Mouse (Mus musculus) neural tube, embryonic 13.5 days (tissue): Measurements from ENCODE around the gene Tm6sf2. TPM values are rescaled to one million over a fixed set of nuclear protein-coding genes. Genes with fewer than 3 reads are reported as not detected.

Experiments used
- ATAC-seq: fragments of 200-750 bp; cut with Nextera tagmentation; 2 replicates; pipeline ENCODE4 v1.8.0; 2017; ENCODE audit warnings: low read depth, mild to moderate bottlenecking, moderate TSS enrichment, moderate library complexity
- H3K27ac ChIP-seq: fragments of 300-500 bp; sonication (generic); replicated peaks from 2 replicates; pipeline ENCODE4 v1.5.1; 2015; ENCODE audit warnings: moderate library complexity, mild to moderate bottlenecking, inconsistent platforms
- H3K27me3 ChIP-seq: fragments of 300-500 bp; sonication (generic); 2 replicates; pipeline ENCODE4 v1.6.1; 2015; ENCODE audit warnings: mild to moderate bottlenecking, inconsistent platforms
- H3K36me3 ChIP-seq: fragments of 300-500 bp; sonication (generic); 2 replicates; pipeline ENCODE4 v1.6.1; 2015; ENCODE audit warnings: mild to moderate bottlenecking, inconsistent platforms
- H3K4me1 ChIP-seq: fragments of 300-500 bp; sonication (generic); replicated peaks from 2 replicates; pipeline ENCODE4 v1.6.1; 2015; ENCODE audit warnings: inconsistent platforms
- H3K4me2 ChIP-seq: fragments of 300-500 bp; sonication (generic); 2 replicates; pipeline ENCODE4 v1.6.1; 2015; ENCODE audit warnings: inconsistent platforms, mild to moderate bottlenecking, moderate library complexity
- H3K4me3 ChIP-seq: fragments of 300-500 bp; sonication (generic); 2 replicates; pipeline ENCODE4 v1.5.1; 2015; ENCODE audit warnings: mild to moderate bottlenecking, inconsistent platforms
- H3K9ac ChIP-seq: fragments of 300-500 bp; sonication (generic); 2 replicates; pipeline ENCODE4 v1.6.1; 2015; ENCODE audit warnings: moderate library complexity, mild to moderate bottlenecking, inconsistent platforms
- H3K9me3 ChIP-seq: fragments of 300-500 bp; sonication (generic); 2 replicates; pipeline ENCODE4 v1.6.1; 2016; ENCODE audit warnings: inconsistent platforms
- whole genome bisulfite sequencing: fragments of 180-500 bp; shearing (Covaris S2); methylation state at CpG from one replicate; pipeline ENCODE4 v1.1.7; 2015; 5-methylcytosine and 5-hydroxymethylcytosine counted together
- polyA plus RNA-seq: library from polyadenylated mRNA; unstranded; fragments of >200 nt; fragmentation: Nextera tagmentation; extraction: Ambion mirVana; gene quantifications from 2 replicates; pipeline ENCODE4 v1.2.1, GENCODE M21; 2015

Gene Tm6sf2
- polyA plus RNA-seq, 1 experiment from 2014 or later: 1.7 TPM

- Histone ChIP-seq H3K36me3 (peaks cover 99% of the 10 kb centered on the region), H3K9me3 (no peaks in the 10 kb centered on the region), H3K4me1 (peaks cover under 1% of the 10 kb centered on the region; the same call in 1 of the 2 replicates), H3K4me2 (no peak overlapping the region), H3K9ac (no peak overlapping the region), H3K27me3 (no peaks in the 10 kb centered on the region), H3K27ac (no peak overlapping the region), H3K4me3 (no peak overlapping the region)
- ATAC-seq: no peak
- whole genome bisulfite sequencing: 71% methylated on average over 8 of the region's 8 CpGs
Observed at GRCm38 (mm10) chr8:70099276-70099675, 26.6 kb downstream of the Tm6sf2 start.

GRCm38 (mm10) chr8:70100241-70100640, 27.5 kb downstream of the Tm6sf2 start:
- Histone ChIP-seq H3K27ac (no peak overlapping the region), H3K9ac (no peak overlapping the region), H3K9me3 (no peaks in the 10 kb centered on the region), H3K4me1 (peaks cover 9% of the 10 kb centered on the region), H3K4me3 (no peak overlapping the region), H3K36me3 (peaks cover 93% of the 10 kb centered on the region), H3K4me2 (no peak overlapping the region), H3K27me3 (no peaks in the 10 kb centered on the region)
- WGBS: 88% methylated on average over 8 of the region's 8 CpGs
- ATAC-seq: no peak

GRCm38 (mm10) chr8:70104506-70104905, 31.8 kb downstream of the Tm6sf2 start:
- no peak overlapping the region for H3K4me3 ChIP-seq
- 12% methylated on average over 6 of the region's 6 CpGs for WGBS
- H3K27ac ChIP-seq: no peak overlapping the region
- peaks cover 13% of the 10 kb centered on the region for H3K4me1 ChIP-seq
- peaks cover 92% of the 10 kb centered on the region for H3K36me3 ChIP-seq
- H3K9ac ChIP-seq: no peak overlapping the region
- no peak overlapping the region for H3K4me2 ChIP-seq
- H3K27me3 ChIP-seq: no peaks in the 10 kb centered on the region
- no peaks in the 10 kb centered on the region for H3K9me3 ChIP-seq
- peak; percentile 57; the same call in 1 of the 2 replicates for ATAC-seq

GRCm38 (mm10) chr8:70104922-70105321, 32.2 kb downstream of the Tm6sf2 start:
- Histone ChIP-seq H3K4me3 (no peak overlapping the region), H3K36me3 (peaks cover 92% of the 10 kb centered on the region), H3K4me1 (peaks cover 17% of the 10 kb centered on the region), H3K4me2 (no peak overlapping the region), H3K27me3 (no peaks in the 10 kb centered on the region), H3K9me3 (no peaks in the 10 kb centered on the region), H3K27ac (no peak overlapping the region), H3K9ac (no peak overlapping the region)
- ATAC-seq: no peak
- 80% methylated on average over 7 of the region's 7 CpGs for WGBS

GRCm38 (mm10) chr8:70110451-70110850, 37.7 kb downstream of the Tm6sf2 start:
- Histone ChIP-seq H3K9me3 (no peaks in the 10 kb centered on the region), H3K27ac (no peak overlapping the region), H3K4me2 (no peak overlapping the region), H3K4me3 (no peak overlapping the region), H3K4me1 (peaks cover 26% of the 10 kb centered on the region), H3K36me3 (peaks cover 99% of the 10 kb centered on the region), H3K9ac (no peak overlapping the region), H3K27me3 (peaks cover 47% of the 10 kb centered on the region)
- no peak for ATAC-seq
- WGBS: 90% methylated on average over 2 of the region's 2 CpGs

- Histone ChIP-seq H3K27ac (no peak overlapping the region), H3K4me3 (no peak overlapping the region), H3K9me3 (no peaks in the 10 kb centered on the region), H3K4me1 (peaks cover 27% of the 10 kb centered on the region), H3K9ac (no peak overlapping the region), H3K36me3 (peaks cover 100% of the 10 kb centered on the region), H3K27me3 (peaks cover 55% of the 10 kb centered on the region), H3K4me2 (no peak overlapping the region)
- WGBS: 56% methylated on average over 23 of the region's 23 CpGs
- 0 out of 2 replicates have a peak, but pooled peaks have one; percentile 16 for ATAC-seq
Observed at GRCm38 (mm10) chr8:70111192-70111795, 38.6 kb downstream of the Tm6sf2 start.

GRCm38 (mm10) chr8:70112401-70113016, 39.8 kb downstream of the Tm6sf2 start:
- H3K9ac ChIP-seq: peak overlapping the region; percentile 31; the same call in 1 of the 2 replicates
- no peaks in the 10 kb centered on the region for H3K9me3 ChIP-seq
- no peak overlapping the region for H3K4me2 ChIP-seq
- H3K4me3 ChIP-seq: no peak overlapping the region
- H3K27ac ChIP-seq: no peak overlapping the region
- WGBS: 8% methylated on average over 43 of the region's 43 CpGs
- no peak for ATAC-seq
- peaks cover 64% of the 10 kb centered on the region for H3K27me3 ChIP-seq
- H3K4me1 ChIP-seq: peaks cover 36% of the 10 kb centered on the region
- H3K36me3 ChIP-seq: peaks cover 93% of the 10 kb centered on the region

- WGBS: 23% methylated on average over 6 of the region's 6 CpGs
- Histone ChIP-seq H3K9me3 (no peaks in the 10 kb centered on the region), H3K4me2 (no peak overlapping the region), H3K4me1 (peaks cover 50% of the 10 kb centered on the region), H3K27me3 (peaks cover 64% of the 10 kb centered on the region), H3K36me3 (peaks cover 73% of the 10 kb centered on the region), H3K4me3 (no peak overlapping the region), H3K27ac (no peak overlapping the region), H3K9ac (0 out of 2 replicates have a peak overlapping the region, but pooled peaks have one; percentile 17)
- ATAC-seq: no peak
Observed at GRCm38 (mm10) chr8:70114488-70114887, 41.8 kb downstream of the Tm6sf2 start.

- H3K36me3 ChIP-seq: peaks cover 69% of the 10 kb centered on the region
- WGBS: 72% methylated on average over 13 of the region's 13 CpGs
- H3K9ac ChIP-seq: no peak overlapping the region
- ATAC-seq: no peak
- peaks cover 45% of the 10 kb centered on the region for H3K4me1 ChIP-seq
- H3K4me3 ChIP-seq: no peak overlapping the region
- H3K4me2 ChIP-seq: no peak overlapping the region
- no peaks in the 10 kb centered on the region for H3K9me3 ChIP-seq
- H3K27ac ChIP-seq: no peak overlapping the region
- H3K27me3 ChIP-seq: peaks cover 64% of the 10 kb centered on the region
Observed at GRCm38 (mm10) chr8:70114892-70115291, 42.2 kb downstream of the Tm6sf2 start.

- Histone ChIP-seq H3K9ac (peak overlapping the region; percentile 89), H3K4me1 (peaks cover 36% of the 10 kb centered on the region), H3K4me2 (peak overlapping the region; percentile 82), H3K9me3 (no peaks in the 10 kb centered on the region), H3K36me3 (peaks cover 42% of the 10 kb centered on the region), H3K27ac (no peak overlapping the region), H3K27me3 (peaks cover 47% of the 10 kb centered on the region), H3K4me3 (peak overlapping the region; percentile 76)
- no peak for ATAC-seq
- WGBS: 11% methylated on average over 9 of the region's 9 CpGs
Observed at GRCm38 (mm10) chr8:70117611-70118010, 44.9 kb downstream of the Tm6sf2 start.

GRCm38 (mm10) chr8:70118726-70119700, 46.3 kb downstream of the Tm6sf2 start:
- 3% methylated on average over 17 of the region's 17 CpGs for WGBS
- peaks cover 44% of the 10 kb centered on the region for H3K27me3 ChIP-seq
- peaks cover 31% of the 10 kb centered on the region for H3K4me1 ChIP-seq
- peak overlapping the region; percentile 89 for H3K9ac ChIP-seq
- H3K9me3 ChIP-seq: no peaks in the 10 kb centered on the region
- H3K4me3 ChIP-seq: peak overlapping the region; percentile 76
- peaks cover 28% of the 10 kb centered on the region for H3K36me3 ChIP-seq
- H3K27ac ChIP-seq: peak overlapping the region; percentile 97
- ATAC-seq: peak; percentile 82
- H3K4me2 ChIP-seq: peak overlapping the region; percentile 82

GRCm38 (mm10) chr8:70120667-70121066, 47.9 kb downstream of the Tm6sf2 start, which contains the start of gene Ncan:
TSS of gene Ncan (minus strand) at chr8:70120873.
- peak within 1 kb of the TSS; percentile 76 for H3K4me3 ChIP-seq
- H3K4me1 ChIP-seq: peaks cover 31% of the 10 kb centered on the region
- H3K27me3 ChIP-seq: peaks cover 31% of the 10 kb centered on the region
- peak within 1 kb of the TSS; percentile 82 for H3K4me2 ChIP-seq
- H3K9ac ChIP-seq: peak within 1 kb of the TSS; percentile 89
- peaks cover 11% of the 10 kb centered on the region for H3K36me3 ChIP-seq
- peak; percentile 54 for ATAC-seq
- WGBS: 2% methylated on average over 19 of the region's 19 CpGs
- H3K9me3 ChIP-seq: no peaks in the 10 kb centered on the region
- peak within 1 kb of the TSS; percentile 97 for H3K27ac ChIP-seq
